Mouse (Mus musculus) mouse trophoblast stem cell (cell line): ENCODE results near the gene Colec11.

Experiments used
- in situ Hi-C, 2 experiments: fragments of 300-500 bp; cut with MseI, MboI; formaldehyde crosslinking; loops; 2 replicates in 1 of 2; 3 replicates in 1 of 2; pipeline ENCODE4 v1.15.1; 2025

The Colec11 gene

DNA sequence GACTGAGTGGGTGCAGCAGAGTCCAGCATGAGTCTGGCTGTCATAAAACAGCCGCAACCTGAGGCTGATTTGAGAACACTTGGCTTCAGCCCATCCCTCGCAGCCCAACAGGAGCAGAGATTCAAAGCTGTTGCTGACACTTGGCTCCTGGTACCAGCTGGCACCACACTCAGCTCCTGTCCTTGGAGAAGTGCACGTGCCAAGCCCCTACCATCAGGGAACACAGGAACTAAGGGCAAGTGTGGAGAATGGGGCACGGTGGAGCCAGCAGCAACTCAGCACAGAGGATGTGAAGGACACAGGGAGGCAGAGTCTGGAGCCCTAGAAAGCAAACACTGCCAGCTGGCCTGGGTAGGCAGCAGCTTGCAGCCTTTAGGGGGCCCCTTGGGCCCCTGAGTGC, 20.9 kb downstream of the Colec11 start:
- in situ Hi-C loops = no loop called here

GRCm38 (mm10) chr12:28598526-28598991, 24.6 kb downstream of the Colec11 start:
- in situ Hi-C loops = no loop called here

DNA sequence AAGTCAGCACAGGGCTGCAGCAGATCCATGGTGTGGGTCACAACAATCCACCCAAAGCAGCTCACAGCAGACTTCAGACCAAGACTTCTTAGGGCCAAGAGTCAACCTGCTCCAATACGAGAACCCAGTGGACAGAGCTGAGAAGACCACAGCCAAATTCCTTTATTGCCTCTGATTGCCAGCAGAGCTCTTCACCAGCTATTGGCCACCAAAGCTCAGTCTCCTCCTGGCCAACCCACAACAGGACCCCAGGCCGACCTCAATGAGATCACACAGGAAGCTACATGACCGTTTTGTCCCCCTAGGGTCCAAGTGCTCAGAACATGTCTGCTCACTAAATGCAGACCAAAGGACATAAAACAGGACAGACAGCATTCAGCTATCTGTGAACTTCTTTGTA, 25.1 kb downstream of the Colec11 start:
- in situ Hi-C loops = no loop called here

- in situ Hi-C loops = no loop called here
Observed at GRCm38 (mm10) chr12:28597699-28598098, 25.5 kb downstream of the Colec11 start.

DNA sequence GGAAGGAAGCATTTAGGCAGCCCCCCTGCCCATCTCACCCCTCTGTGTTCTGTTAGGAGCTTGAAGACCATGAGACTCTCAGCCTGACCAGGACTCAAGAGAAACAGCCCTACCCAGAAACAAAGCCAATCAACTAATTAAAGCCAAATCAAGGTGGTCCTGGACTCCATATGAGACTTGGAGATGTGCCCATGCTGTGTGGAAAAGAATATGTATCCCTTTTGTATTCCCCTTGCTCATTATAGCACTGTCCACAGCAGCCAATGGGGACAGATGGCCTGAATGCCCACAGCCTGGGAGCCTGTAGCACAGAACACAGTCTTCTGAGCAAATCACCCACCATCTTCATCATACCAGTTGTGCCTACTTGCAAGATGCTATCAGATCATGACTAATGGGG, 26.3 kb downstream of the Colec11 start:
- in situ Hi-C loops = no loop called here

DNA sequence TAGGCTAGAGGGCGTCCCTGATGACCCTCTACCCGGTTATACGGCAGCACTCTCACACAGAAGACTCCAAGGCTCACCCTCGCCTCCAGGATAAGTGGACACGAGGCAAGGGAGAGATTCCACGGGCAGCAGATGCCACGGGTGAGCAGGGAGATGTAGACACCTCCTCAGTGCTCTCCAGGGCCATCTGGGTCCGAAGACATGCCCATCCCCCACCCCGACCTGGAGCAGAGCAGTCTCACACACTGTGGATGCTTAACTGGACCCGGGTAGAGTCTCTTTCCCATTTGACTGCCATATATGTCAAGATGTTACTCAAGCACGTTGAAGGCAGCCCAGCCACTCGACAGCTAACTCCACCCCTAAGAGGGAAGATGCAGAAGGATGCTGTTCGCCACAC, 32.7 kb downstream of the Colec11 start:
- in situ Hi-C loops = no loop called here

DNA sequence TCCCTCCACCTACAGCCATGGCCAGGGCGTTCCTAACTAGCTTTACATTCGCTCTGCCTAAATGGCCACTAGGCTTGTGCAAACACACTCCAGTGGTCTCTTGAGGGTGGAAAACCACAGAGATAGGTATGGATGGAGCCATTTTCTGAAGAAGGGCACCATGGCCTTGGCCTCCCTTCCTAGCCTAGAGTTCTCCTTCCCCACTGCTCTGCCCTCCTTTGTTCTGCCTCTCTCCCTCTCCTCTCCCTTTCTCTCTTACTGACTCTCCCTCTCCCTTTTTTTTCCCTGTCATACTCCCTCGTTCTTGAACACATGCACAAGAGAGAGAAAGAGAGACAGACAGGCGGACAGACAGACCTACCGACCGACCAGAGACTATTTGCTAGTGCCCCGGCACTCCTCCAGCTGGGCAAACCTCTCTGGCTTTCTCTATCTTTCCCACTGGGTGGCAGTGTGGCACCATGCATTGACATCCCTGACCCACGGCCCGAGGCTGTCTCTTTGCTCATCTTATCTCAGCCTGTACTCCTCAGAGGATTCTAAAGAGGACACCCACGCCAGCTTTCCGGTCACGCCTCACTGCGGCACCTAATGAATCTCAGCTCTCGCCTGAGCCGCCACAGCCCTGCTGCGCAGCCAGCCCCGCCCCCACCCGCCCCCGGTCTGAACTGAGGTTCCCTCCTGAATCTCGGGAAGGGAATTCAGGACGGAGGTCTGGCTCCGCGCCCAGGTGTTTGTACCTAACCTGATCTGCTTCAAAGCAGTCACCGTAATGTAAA, 33.9 kb downstream of the Colec11 start:
- in situ Hi-C loops = no loop called here

DNA sequence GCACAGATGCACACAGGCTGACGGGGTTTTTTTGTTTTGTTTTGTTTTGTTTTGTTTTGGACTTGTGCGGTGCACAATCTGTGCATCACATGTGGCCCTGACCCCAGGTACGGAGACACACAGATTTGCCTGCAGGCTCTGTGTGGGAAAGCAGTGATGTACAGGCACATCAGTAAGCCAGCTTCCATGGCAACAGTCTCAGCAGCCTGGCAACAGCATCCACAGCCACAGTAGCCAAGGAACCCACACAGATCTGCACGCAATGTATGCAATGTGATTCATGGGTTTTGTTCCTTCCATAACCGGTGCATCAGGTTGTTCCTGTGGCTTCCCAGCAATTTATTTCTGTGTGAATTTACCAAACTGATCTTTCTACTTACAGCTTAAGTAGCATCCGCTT, 35.2 kb downstream of the Colec11 start:
- in situ Hi-C loops = no loop called here

DNA sequence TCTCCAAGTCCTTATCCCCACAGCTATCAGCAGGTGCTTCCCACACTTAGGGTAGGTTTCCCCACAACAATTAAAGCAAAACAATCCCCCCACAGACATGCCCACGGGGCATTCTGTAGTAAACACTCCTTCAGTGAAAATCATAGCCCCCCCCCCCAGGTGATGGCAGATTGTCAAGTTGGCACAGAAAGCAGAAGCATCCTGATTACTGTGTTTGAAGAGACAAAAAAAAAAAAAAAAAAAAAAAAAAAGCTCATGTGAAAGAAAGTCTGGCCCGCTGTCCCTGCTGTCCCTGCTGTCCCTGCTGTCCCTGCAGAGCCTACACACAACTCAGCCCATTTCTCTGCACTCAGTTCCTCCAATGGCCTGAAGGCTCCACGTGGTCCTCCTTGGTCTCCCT, 39.1 kb downstream of the Colec11 start:
- in situ Hi-C loops = no loop called here

DNA sequence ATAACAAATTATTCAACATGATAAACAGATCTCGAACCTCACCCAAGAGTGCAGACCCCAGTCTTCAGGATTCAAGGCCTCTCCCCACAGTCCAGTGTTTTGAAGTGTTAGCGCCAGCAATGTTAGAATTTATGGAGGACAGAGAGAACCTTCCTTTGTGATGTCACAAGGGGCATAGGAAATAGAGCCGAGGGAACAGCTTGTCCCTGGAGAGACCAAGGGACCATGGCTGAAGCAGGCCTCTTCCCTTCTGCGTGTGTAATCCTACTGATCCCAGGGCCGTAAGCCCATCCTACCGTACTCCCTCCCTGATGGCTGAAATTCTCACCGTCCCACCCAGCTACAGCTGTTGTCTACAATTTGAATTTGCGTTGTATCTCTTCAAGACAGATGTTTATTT, 40.8 kb downstream of the Colec11 start, which contains the start of gene Allc:
Allc (minus strand) TSS at position 101 of the 400 bp plus-strand sequence.
- in situ Hi-C loops = no loop called here

DNA sequence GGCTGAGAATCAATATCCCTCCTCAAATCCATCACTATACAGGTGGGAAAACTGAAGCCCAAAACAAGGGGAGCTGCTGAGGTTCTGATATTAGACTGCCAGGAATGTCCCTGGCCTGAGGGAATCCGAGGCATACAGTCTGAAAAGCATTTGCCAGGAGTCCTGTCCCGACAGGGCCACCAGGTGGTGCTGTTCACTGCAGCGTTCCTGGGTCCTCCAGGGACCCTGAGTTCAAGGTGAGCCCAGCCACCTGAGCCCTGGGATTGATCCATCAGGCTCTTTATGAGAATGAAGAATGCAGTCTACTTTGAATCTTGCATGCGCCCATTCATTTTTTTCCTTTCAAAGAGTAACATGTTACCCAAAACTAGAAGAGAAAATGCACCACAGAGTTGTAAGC, 44.0 kb downstream of the Colec11 start:
- in situ Hi-C loops = no loop called here

- in situ Hi-C loops = no loop called here
Observed at GRCm38 (mm10) chr12:28578147-28578546, 45.0 kb downstream of the Colec11 start.

GRCm38 (mm10) chr12:28575366-28576070, 47.7 kb downstream of the Colec11 start:
- in situ Hi-C loops = no loop called here

DNA sequence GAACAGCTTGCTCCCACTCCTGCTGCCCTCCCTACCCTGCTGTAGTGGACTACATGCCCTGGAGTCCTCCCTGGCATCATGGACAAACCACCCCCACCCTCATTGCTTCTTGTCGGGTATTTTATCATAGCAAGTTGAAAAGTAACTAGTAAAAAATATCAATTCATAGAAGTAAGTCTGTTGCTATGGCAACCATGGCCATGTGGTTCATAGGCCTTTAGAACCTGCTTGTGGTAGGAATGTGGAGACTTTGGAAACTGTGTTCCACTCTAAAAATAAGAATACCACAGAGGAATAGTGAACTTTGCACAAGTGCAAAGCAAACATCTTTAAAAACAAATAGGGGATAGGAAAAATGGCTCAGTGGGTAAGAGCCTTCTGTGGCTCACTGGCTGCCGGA, 50.9 kb downstream of the Colec11 start:
- in situ Hi-C loops = no loop called here

DNA sequence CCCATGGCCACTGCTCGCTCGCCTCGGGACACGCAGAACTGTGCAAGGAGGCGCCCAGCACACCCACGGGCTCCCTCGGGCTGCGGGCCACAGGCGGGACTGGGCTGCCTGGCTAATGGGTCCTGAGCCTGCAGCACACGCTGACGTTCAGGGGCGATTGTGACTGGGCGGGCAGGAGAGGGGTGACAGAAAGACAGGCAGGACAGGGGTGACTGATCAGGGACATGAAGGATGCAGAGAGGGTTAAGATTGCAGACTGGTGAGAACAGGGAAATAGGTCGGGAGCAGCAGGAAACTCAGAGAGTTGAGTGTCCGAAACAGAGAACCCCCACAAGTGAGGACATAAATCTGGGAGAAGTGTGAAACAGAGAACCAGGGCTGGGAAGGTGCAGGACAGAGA, 70.9 kb downstream of the Colec11 start, which contains the start of gene Dcdc2c:
Dcdc2c (minus strand) TSS at position 101 of the 400 bp plus-strand sequence.
- in situ Hi-C loops = no loop called here

DNA sequence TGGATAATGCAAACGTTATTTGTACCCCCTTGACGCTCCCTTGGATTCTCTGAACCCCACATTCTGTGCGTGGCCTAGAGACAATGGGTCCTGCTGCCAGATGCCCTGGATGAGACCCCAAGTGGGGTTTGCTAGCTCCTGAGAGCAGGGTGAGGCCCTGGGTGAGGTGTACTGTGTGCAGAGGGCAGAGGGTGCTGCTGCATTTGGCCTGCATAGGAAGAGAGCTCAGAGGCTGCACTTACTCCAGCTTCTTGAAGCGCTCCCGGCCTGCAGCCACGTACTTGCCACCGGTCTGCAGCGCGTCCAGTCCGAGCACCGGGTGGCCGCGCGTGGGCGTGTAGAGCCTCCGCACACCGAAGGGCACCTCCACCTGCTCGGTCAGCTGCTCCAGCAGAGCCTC, 71.4 kb downstream of the Colec11 start:
- in situ Hi-C loops = no loop called here

DNA sequence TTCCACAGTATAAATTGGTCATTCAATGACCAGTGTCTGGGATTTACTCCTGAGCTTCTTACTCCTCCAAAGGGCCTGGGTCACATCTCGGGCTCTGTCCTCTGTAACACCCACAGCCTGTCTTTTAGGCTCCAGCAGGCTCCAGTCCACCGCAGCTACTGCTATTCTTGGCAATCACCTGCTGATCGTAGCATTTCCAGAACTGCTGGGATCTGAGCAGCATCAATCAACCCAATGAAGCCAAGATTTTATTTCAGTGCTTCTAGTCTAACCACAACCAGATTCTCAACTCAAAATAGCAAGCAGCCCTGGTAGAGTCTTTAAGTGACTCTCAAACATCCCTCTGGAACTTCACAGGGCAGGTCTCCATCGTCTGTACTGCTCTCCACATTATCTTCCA, 74.3 kb downstream of the Colec11 start:
- in situ Hi-C loops = no loop called here
